Mouse (Mus musculus): ENCODE measurements around the gene Spred3. TPM values are rescaled to one million over a fixed set of nuclear protein-coding genes. Genes with fewer than 3 reads are reported as not detected.
A peak's percentile ranks its signal among the peaks of the same experiment; 100 is the strongest.

Gene Spred3
- total and polyA plus RNA-seq, 2 experiments from 2014 or later: 6.8 to 29.0 TPM

DNA sequence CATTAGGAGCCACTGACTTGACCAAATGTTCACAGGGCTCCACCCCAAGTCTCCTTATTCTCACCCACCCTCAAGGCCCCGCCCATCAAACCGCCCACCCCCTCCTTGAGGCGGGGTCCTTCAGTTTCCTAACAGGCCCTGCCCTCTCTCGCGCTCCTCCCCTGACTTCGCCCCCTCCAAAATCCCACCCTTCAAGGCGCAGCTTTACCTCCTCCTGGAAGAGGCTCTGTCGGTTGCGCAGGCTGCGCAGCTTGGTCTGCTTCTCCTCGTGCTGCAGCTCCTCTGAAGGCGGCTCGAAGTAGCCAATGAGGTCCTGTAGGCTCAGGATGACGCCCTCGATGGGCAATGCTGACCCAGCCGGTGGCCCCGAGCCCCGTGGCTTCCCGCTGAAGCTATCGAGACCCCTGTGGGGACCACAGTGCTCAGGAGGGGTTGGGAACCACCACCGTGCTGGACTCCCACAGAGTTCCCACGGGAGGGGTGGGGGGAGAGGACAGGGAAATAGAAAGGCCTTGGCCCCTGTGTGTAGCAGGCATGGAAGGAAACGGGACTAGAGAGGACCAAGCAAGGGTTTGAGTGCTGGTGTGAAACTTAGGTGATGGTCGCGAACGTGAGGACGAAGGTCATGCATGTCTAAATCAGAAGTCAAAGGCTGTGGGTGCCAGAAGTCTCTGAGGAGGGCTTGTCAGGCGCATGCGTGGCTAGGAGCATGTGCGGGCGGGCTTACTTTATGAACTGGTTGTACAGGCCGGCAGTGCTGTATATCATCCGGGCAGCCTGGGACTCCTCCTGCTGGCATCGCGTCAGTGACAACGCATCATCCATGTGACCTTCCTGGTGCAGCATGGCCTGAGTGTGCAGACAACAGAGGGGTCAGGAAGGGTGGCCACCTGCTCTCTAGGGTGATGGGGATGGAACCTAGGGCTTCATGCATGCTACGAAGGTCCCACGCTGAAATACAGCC lies 60.9 kb downstream of the Spred3 start:
- no peaks in the 10 kb centered on the region for H3K9me3 ChIP-seq (ENCODE audit: low read length)
- 31% methylated on average over 38 of the region's 38 CpGs for WGBS
- H3K36me3 ChIP-seq (ENCODE audit: insufficient read depth): no peaks in the 10 kb centered on the region
- H3K27ac ChIP-seq (ENCODE audit: low read depth, low read length): no peak overlapping the region
- DNase-seq: no peak
- ATAC-seq: 0 out of 2 replicates have a peak, but pooled peaks have one; percentile 34
- no peaks in the 10 kb centered on the region for H3K27me3 ChIP-seq (ENCODE audit: insufficient read depth, low read length)
- peaks cover 3% of the 10 kb centered on the region for H3K4me1 ChIP-seq (ENCODE audit: insufficient read depth)
- no peak for TF ChIP-seq CTCF (IDR thresholded peaks at IDR 0.05; ENCODE audit: low read depth)
- H3K9ac ChIP-seq: no peak overlapping the region
- H3K4me3 ChIP-seq (ENCODE audit: low read depth, low read length): no peak overlapping the region
- peak overlapping the region; percentile 35 for H3K4me2 ChIP-seq (ENCODE audit: low read depth)

Other genes starting within 250 kb of the Spred3 start
- gene Actn4, start 208.1 kb downstream of the Spred3 start, total RNA-seq (2014; rRNA removed): 45.1 and 71.2 TPM in 2 replicates
- gene Actn4, start 208.1 kb downstream of the Spred3 start, polyA plus RNA-seq (2015; fragmentation: Nextera tagmentation; extraction: Ambion mirVana): 96.0 and 103 TPM in 2 replicates
- gene Eif3k, start 188.5 kb downstream of the Spred3 start, total RNA-seq (2014; rRNA removed): 360 and 399 TPM in 2 replicates
- 318 and 368 TPM in 2 replicates for gene Eif3k, start 188.5 kb downstream of the Spred3 start, polyA plus RNA-seq (2015; fragmentation: Nextera tagmentation; extraction: Ambion mirVana)
- gene Map4k1, start 188.4 kb downstream of the Spred3 start, total RNA-seq (2014; rRNA removed): 3.6 and 8.9 TPM in 2 replicates
- gene Map4k1, start 188.4 kb downstream of the Spred3 start, polyA plus RNA-seq (2015; fragmentation: Nextera tagmentation; extraction: Ambion mirVana): 18.8 and 18.9 TPM in 2 replicates
- gene Ryr1, start 45.2 kb downstream of the Spred3 start, total RNA-seq (2014; rRNA removed): 4.6 and 6.7 TPM in 2 replicates
- gene Ryr1, start 45.2 kb downstream of the Spred3 start, polyA plus RNA-seq (2015; fragmentation: Nextera tagmentation; extraction: Ambion mirVana): 4.2 and 8.8 TPM in 2 replicates
- 1.8 and 4.0 TPM in 2 replicates for gene Rasgrp4, start 35.6 kb downstream of the Spred3 start, total RNA-seq (2014; rRNA removed)
- 0.84 and 1.3 TPM in 2 replicates for gene Rasgrp4, start 35.6 kb downstream of the Spred3 start, polyA plus RNA-seq (2015; fragmentation: Nextera tagmentation; extraction: Ambion mirVana)
- 15.9 and 23.5 TPM in 2 replicates for gene Fam98c, start 14.2 kb downstream of the Spred3 start, total RNA-seq (2014; rRNA removed)
- 24.7 and 25.3 TPM in 2 replicates for gene Fam98c, start 14.2 kb downstream of the Spred3 start, polyA plus RNA-seq (2015; fragmentation: Nextera tagmentation; extraction: Ambion mirVana)
- gene Ggn, start 201 bp downstream of the Spred3 start, total RNA-seq (2014; rRNA removed): 0.67 and 0.77 TPM in 2 replicates
- 0.39 and 0.40 TPM in 2 replicates for gene Ggn, start 201 bp downstream of the Spred3 start, polyA plus RNA-seq (2015; fragmentation: Nextera tagmentation; extraction: Ambion mirVana)
- 245 and 253 TPM in 2 replicates for gene Psmd8, start 10.3 kb upstream of the Spred3 start, total RNA-seq (2014; rRNA removed)
- gene Psmd8, start 10.3 kb upstream of the Spred3 start, polyA plus RNA-seq (2015; fragmentation: Nextera tagmentation; extraction: Ambion mirVana): 292 and 338 TPM in 2 replicates
- 2.5 and 3.5 TPM in 2 replicates for gene Catsperg1, start 43.6 kb upstream of the Spred3 start, total RNA-seq (2014; rRNA removed)
- gene Catsperg1, start 43.6 kb upstream of the Spred3 start, polyA plus RNA-seq (2015; fragmentation: Nextera tagmentation; extraction: Ambion mirVana): 0.75 and 2.3 TPM in 2 replicates
- gene Kcnk6, start 62.1 kb upstream of the Spred3 start, total RNA-seq (2014; rRNA removed): 1.7 and 6.1 TPM in 2 replicates
- gene Kcnk6, start 62.1 kb upstream of the Spred3 start, polyA plus RNA-seq (2015; fragmentation: Nextera tagmentation; extraction: Ambion mirVana): 0.88 and 0.97 TPM in 2 replicates
- gene Yif1b, start 67.9 kb upstream of the Spred3 start, total RNA-seq (2014; rRNA removed): 71.2 and 84.1 TPM in 2 replicates
- gene Yif1b, start 67.9 kb upstream of the Spred3 start, polyA plus RNA-seq (2015; fragmentation: Nextera tagmentation; extraction: Ambion mirVana): 97.7 and 100 TPM in 2 replicates
- 0.23 TPM in 1 of 2 replicates, not detected in the other for gene 2200002D01Rik, start 78.1 kb upstream of the Spred3 start, total RNA-seq (2014; rRNA removed)
- gene 2200002D01Rik, start 78.1 kb upstream of the Spred3 start, polyA plus RNA-seq (2015; fragmentation: Nextera tagmentation; extraction: Ambion mirVana): 0.67 and 0.82 TPM in 2 replicates
- gene Spint2, start 111.5 kb upstream of the Spred3 start, total RNA-seq (2014; rRNA removed): 32.3 and 36.7 TPM in 2 replicates
- 94.6 and 127 TPM in 2 replicates for gene Spint2, start 111.5 kb upstream of the Spred3 start, polyA plus RNA-seq (2015; fragmentation: Nextera tagmentation; extraction: Ambion mirVana)
- 1.5 and 2.0 TPM in 2 replicates for gene Ppp1r14a, start 118.9 kb upstream of the Spred3 start, total RNA-seq (2014; rRNA removed)
- 2.3 and 2.8 TPM in 2 replicates for gene Ppp1r14a, start 118.9 kb upstream of the Spred3 start, polyA plus RNA-seq (2015; fragmentation: Nextera tagmentation; extraction: Ambion mirVana)
- gene Dpf1, start 133.5 kb upstream of the Spred3 start, total RNA-seq (2014; rRNA removed): 246 and 291 TPM in 2 replicates
- gene Dpf1, start 133.5 kb upstream of the Spred3 start, polyA plus RNA-seq (2015; fragmentation: Nextera tagmentation; extraction: Ambion mirVana): 243 and 248 TPM in 2 replicates